Mouse (Mus musculus) forebrain, postnatal 0 days (tissue): Measurements from ENCODE around the gene Krt5. TPM values are rescaled to one million over a fixed set of nuclear protein-coding genes. Genes with fewer than 3 reads are reported as not detected.

Experiments used
- ATAC-seq: fragments of 200-750 bp; cut with Nextera tagmentation; 2 replicates; pipeline ENCODE4 v1.8.0; 2017; ENCODE audit warnings: mild to moderate bottlenecking, moderate library complexity
- DNase-seq: peaks from one replicate; pipeline ENCODE4 v3.0.0-alpha.2; 2015
- H3K27ac ChIP-seq: fragments of 300-500 bp; sonication (generic); 2 replicates; pipeline ENCODE4 v1.5.1; 2014; ENCODE audit warnings: low read depth, mild to moderate bottlenecking, antibody characterized with exemption, low read length, moderate library complexity, mixed read lengths
- H3K27me3 ChIP-seq: fragments of 300-500 bp; sonication (generic); 2 replicates; pipeline ENCODE4 v1.6.1; 2014; ENCODE audit warnings: mild to moderate bottlenecking, low read length, mixed read lengths; ENCODE audit not compliant: insufficient read depth
- H3K36me3 ChIP-seq: fragments of 300-500 bp; sonication (generic); 2 replicates; pipeline ENCODE4 v1.6.1; 2014; ENCODE audit warnings: mild to moderate bottlenecking, moderate library complexity; ENCODE audit not compliant: insufficient read depth
- H3K4me1 ChIP-seq: fragments of 300-500 bp; sonication (generic); 2 replicates; pipeline ENCODE4 v1.6.1; 2014; ENCODE audit warnings: antibody characterized with exemption; ENCODE audit not compliant: insufficient read depth
- H3K4me2 ChIP-seq: fragments of 300-500 bp; sonication (generic); 2 replicates; pipeline ENCODE4 v1.6.1; 2014; ENCODE audit warnings: low read depth, mild to moderate bottlenecking, moderate library complexity
- H3K4me3 ChIP-seq: fragments of 300-500 bp; sonication (generic); 2 replicates; pipeline ENCODE4 v1.5.1; 2014; ENCODE audit warnings: low read depth, low read length, mixed read lengths
- H3K9ac ChIP-seq: fragments of 300-500 bp; sonication (generic); 2 replicates; pipeline ENCODE4 v1.6.1; 2014; ENCODE audit warnings: mild to moderate bottlenecking
- H3K9me3 ChIP-seq: fragments of 300-500 bp; sonication (generic); 2 replicates; pipeline ENCODE4 v1.6.1; 2016; ENCODE audit warnings: low read length
- CTCF ChIP-seq: sonication (generic); IDR thresholded peaks from 2 replicates; pipeline ENCODE4 v1.5.1; 2016; ENCODE audit warnings: antibody characterized with exemption, control low read depth, low read depth
- WGBS: fragments of 180-500 bp; shearing (Covaris S2); extraction: QIAGEN DNeasy Blood & Tissue Kit; methylation state at CpG from one replicate; pipeline ENCODE4 v1.1.7; 2014; 5-methylcytosine and 5-hydroxymethylcytosine counted together
- polyA plus RNA-seq: library from polyadenylated mRNA; unstranded; fragments of >200 nt; fragmentation: Nextera tagmentation; extraction: Ambion mirVana; gene quantifications from 2 replicates; pipeline ENCODE4 v1.2.1, GENCODE M21; 2015
- total RNA-seq: library from RNA; depleted of rRNA; stranded (reverse); fragments of >200 nt; gene quantifications from 2 replicates; pipeline ENCODE4 v1.2.3, GENCODE M21; 2014; rRNA removed

Gene Krt5
- total RNA-seq (not detected in 2 replicates), polyA plus RNA-seq (not detected in 2 replicates)

GRCm38 (mm10) chr15:101712720-101713119, at the start of gene Krt5:
Gene Krt5 (minus strand): TSS chr15:101712898.
- no peak within 1 kb of the TSS for H3K4me3 ChIP-seq
- no peak for TF ChIP-seq CTCF
- ATAC-seq: no peak

GRCm38 (mm10) chr15:101742711-101743110, 30.0 kb upstream of the Krt5 start, which contains the start of gene Krt71:
Gene Krt71 (minus strand): TSS chr15:101743109.
- no peaks in the 10 kb centered on the region for H3K27me3 ChIP-seq
- H3K4me2 ChIP-seq: no peak within 1 kb of the TSS
- DNase-seq (no peak), ATAC-seq (no peak)
- no peak for TF ChIP-seq CTCF
- H3K4me3 ChIP-seq: no peak within 1 kb of the TSS
- WGBS: 57% methylated on average over 14 of the region's 14 CpGs
- H3K4me1 ChIP-seq: no peaks in the 10 kb centered on the region
- no peak within 1 kb of the TSS for H3K9ac ChIP-seq
- H3K27ac ChIP-seq: no peak within 1 kb of the TSS
- no peaks in the 10 kb centered on the region for H3K36me3 ChIP-seq
- H3K9me3 ChIP-seq: no peaks in the 10 kb centered on the region

More at GRCm38 (mm10) chr15:101712720-101713119, at the start of gene Krt5:
- H3K9ac ChIP-seq: no peak within 1 kb of the TSS
- H3K4me1 ChIP-seq: no peaks in the 10 kb centered on the region
- H3K36me3 ChIP-seq: no peaks in the 10 kb centered on the region
- H3K27me3 ChIP-seq: no peaks in the 10 kb centered on the region
- DNase-seq: no peak
- no peak within 1 kb of the TSS for H3K4me2 ChIP-seq
- 80% methylated on average over 13 of the region's 13 CpGs for WGBS
- no peak within 1 kb of the TSS for H3K27ac ChIP-seq
- H3K9me3 ChIP-seq: no peaks in the 10 kb centered on the region

GRCm38 (mm10) chr15:101737786-101738185, 25.1 kb upstream of the Krt5 start:
- no peak overlapping the region for H3K9ac ChIP-seq
- H3K4me3 ChIP-seq: no peak overlapping the region
- H3K36me3 ChIP-seq: no peaks in the 10 kb centered on the region
- WGBS: 74% methylated on average over 7 of the region's 7 CpGs
- H3K4me1 ChIP-seq: no peaks in the 10 kb centered on the region
- DNase-seq (no peak), ATAC-seq (no peak)
- no peaks in the 10 kb centered on the region for H3K27me3 ChIP-seq
- no peaks in the 10 kb centered on the region for H3K9me3 ChIP-seq
- H3K27ac ChIP-seq: no peak overlapping the region
- no peak for TF ChIP-seq CTCF
- no peak overlapping the region for H3K4me2 ChIP-seq

- no peak overlapping the region for H3K9ac ChIP-seq
- no peaks in the 10 kb centered on the region for H3K4me1 ChIP-seq
- DNase-seq (no peak), ATAC-seq (no peak)
- no peaks in the 10 kb centered on the region for H3K36me3 ChIP-seq
- TF ChIP-seq CTCF: no peak
- no peaks in the 10 kb centered on the region for H3K27me3 ChIP-seq
- H3K9me3 ChIP-seq: no peaks in the 10 kb centered on the region
- no peak overlapping the region for H3K4me3 ChIP-seq
- no peak overlapping the region for H3K4me2 ChIP-seq
- H3K27ac ChIP-seq: no peak overlapping the region
Observed at GRCm38 (mm10) chr15:101730653-101731052, 18.0 kb upstream of the Krt5 start.

- Histone ChIP-seq H3K4me1 (no peaks in the 10 kb centered on the region), H3K27ac (no peak overlapping the region), H3K9ac (no peak overlapping the region), H3K27me3 (no peaks in the 10 kb centered on the region), H3K9me3 (no peaks in the 10 kb centered on the region), H3K4me3 (no peak overlapping the region), H3K4me2 (no peak overlapping the region), H3K36me3 (no peaks in the 10 kb centered on the region)
- WGBS: 56% methylated on average over 5 of the region's 5 CpGs
- TF ChIP-seq CTCF: no peak
- DNase-seq (no peak), ATAC-seq (no peak)
Observed at GRCm38 (mm10) chr15:101724686-101725085, 12.0 kb upstream of the Krt5 start.

- Histone ChIP-seq H3K4me1 (no peaks in the 10 kb centered on the region), H3K4me3 (no peak overlapping the region), H3K9me3 (no peaks in the 10 kb centered on the region), H3K9ac (no peak overlapping the region), H3K27me3 (no peaks in the 10 kb centered on the region), H3K36me3 (no peaks in the 10 kb centered on the region), H3K27ac (no peak overlapping the region), H3K4me2 (no peak overlapping the region)
- DNase-seq (no peak), ATAC-seq (no peak)
- WGBS: 64% methylated on average over 3 of the region's 3 CpGs
- no peak for TF ChIP-seq CTCF
Observed at GRCm38 (mm10) chr15:101715831-101716230, 3.1 kb upstream of the Krt5 start.

GRCm38 (mm10) chr15:101714356-101714755, 1.7 kb upstream of the Krt5 start:
- WGBS: 90% methylated on average over 5 of the region's 5 CpGs

GRCm38 (mm10) chr15:101713731-101714130, 1.0 kb upstream of the Krt5 start:
- 64% methylated on average over 8 of the region's 8 CpGs for WGBS
- no peak for DNase-seq
- no peak for ATAC-seq

More at GRCm38 (mm10) chr15:101714356-101714755, 1.7 kb upstream of the Krt5 start:
- ATAC-seq (no peak), DNase-seq (no peak)
- H3K9me3 ChIP-seq: no peaks in the 10 kb centered on the region
- no peaks in the 10 kb centered on the region for H3K36me3 ChIP-seq
- H3K4me3 ChIP-seq: no peak overlapping the region
- H3K4me1 ChIP-seq: no peaks in the 10 kb centered on the region
- H3K27ac ChIP-seq: no peak overlapping the region
- no peaks in the 10 kb centered on the region for H3K27me3 ChIP-seq
- H3K4me2 ChIP-seq: no peak overlapping the region
- H3K9ac ChIP-seq: no peak overlapping the region
- no peak for TF ChIP-seq CTCF

More at GRCm38 (mm10) chr15:101713731-101714130, 1.0 kb upstream of the Krt5 start:
- Histone ChIP-seq H3K9me3 (no peaks in the 10 kb centered on the region), H3K4me2 (no peak overlapping the region), H3K27ac (no peak overlapping the region), H3K27me3 (no peaks in the 10 kb centered on the region), H3K4me3 (no peak overlapping the region), H3K4me1 (no peaks in the 10 kb centered on the region), H3K9ac (no peak overlapping the region), H3K36me3 (no peaks in the 10 kb centered on the region)
- TF ChIP-seq CTCF: no peak
